Mouse (Mus musculus) regulatory T cell (primary cell): ENCODE results near the gene Chaf1a.

ENCODE experiments used
- in situ Hi-C: fragments of 300-600 bp; cut with MboI, MseI; formaldehyde crosslinking; loops from one replicate; pipeline ENCODE4 v1.15.1; 2025; ENCODE audit warnings: high pct_unique_total_duplicates

Gene Chaf1a

DNA sequence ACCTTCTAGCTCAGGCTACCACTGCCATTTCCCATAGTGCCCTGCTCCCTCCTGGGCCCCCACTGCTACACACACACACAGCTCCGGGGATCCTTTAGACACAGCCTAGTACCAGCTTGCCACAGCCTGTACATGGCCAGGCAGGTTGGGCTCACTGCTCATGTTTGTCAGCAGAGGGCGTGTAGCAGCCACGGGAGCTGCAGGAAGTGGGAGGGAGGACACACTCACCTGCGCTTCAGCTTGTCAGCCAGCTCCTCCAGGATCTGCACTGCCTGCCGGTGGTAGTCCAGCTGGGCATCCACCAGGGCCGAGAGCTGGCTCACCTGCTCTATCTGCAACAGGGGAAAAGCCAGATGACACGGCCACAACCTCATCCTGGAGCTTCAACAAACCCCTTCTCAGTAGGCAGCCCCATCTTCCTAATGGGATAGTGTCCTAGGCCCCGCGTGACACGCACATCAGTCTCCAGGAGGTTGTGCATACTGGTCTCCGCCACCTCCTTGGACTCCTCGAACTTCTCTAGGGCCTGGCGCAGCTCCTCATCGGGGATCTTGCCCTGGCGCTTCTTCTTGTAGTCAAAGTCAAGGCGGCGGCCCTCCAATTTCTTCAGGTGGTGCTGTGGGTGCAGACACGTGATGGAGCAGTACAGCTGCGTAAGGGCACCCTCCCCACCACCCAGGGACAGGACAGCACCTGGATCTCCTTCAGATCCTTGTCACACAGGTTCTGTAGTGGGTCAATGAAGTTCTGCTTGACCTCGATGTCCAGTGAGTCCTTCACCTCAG lies 21.7 kb upstream of the Chaf1a start:
- in situ Hi-C loops, result loop anchor here (5.0 kb wide), 1 partner anchor 51 kb away; no protein-coding TSS in a partner anchor

DNA sequence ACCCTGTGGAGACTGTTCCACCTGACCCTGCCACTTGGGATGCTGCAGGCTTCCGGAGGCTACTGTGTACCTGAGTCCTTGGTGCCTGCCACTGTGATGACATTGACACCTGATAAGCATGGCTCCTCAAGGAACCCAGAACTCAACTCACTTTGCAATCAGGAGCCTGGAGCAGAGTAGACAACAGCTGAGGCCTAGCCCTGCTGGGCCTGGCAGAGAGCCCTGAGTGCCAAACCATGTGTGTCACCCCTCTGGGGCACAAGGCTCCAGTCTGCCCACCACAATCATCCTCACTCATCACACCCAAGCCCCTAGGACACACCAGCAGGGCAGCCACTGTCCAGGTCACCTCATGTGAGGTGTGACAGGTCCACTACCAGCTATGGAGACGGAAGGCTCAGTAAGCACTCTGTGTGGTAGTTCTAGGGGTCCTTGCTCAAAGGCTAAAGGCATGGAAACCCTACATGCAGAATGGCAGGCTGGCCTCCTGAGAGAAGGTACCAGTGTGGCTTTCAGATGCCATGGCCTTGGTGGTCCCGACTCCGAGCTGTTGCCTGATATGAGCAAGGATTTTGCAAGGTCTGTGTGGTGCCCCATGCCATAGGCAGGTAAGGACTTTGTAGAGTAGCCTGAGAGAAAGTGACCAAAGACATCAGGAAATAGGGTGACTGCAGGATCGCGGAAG lies 19.7 kb upstream of the Chaf1a start:
- in situ Hi-C loops, result no loop called here

DNA sequence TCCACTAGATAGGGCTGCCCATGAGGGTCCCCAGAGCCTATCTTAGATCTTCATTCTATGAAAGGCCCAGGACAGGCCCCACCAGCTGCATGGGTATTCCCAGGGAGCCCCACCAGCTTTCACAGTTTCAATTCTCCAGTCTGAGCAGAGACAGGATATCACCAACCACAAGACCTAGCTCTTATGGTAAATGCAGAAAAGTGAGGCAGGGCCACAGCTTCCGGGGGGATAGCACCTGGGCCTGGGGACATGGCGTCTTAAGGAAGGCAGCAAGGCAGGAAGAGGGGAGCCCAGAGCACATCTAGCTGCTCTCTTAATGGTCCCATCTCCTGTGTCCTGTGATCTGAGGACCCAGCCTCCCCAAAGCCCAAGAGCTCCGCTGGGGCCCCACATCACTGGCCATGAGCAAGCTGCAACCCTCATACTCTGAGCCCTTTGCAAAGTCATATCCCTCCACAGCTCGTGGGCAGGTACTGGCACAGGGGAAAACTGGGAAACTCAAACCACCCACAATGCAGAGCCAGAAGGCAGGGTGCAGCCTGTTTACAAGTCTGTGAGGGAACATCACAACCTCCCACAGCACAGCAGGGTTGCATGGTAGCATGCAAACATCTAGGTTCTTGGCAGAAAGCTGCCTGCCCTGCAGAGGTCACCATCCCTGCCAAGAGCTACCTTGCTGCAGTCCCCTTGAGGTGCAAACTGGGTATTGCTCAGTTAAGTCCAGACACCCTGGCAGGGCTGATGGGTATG lies 18.9 kb upstream of the Chaf1a start:
- in situ Hi-C loops, result no loop called here

DNA sequence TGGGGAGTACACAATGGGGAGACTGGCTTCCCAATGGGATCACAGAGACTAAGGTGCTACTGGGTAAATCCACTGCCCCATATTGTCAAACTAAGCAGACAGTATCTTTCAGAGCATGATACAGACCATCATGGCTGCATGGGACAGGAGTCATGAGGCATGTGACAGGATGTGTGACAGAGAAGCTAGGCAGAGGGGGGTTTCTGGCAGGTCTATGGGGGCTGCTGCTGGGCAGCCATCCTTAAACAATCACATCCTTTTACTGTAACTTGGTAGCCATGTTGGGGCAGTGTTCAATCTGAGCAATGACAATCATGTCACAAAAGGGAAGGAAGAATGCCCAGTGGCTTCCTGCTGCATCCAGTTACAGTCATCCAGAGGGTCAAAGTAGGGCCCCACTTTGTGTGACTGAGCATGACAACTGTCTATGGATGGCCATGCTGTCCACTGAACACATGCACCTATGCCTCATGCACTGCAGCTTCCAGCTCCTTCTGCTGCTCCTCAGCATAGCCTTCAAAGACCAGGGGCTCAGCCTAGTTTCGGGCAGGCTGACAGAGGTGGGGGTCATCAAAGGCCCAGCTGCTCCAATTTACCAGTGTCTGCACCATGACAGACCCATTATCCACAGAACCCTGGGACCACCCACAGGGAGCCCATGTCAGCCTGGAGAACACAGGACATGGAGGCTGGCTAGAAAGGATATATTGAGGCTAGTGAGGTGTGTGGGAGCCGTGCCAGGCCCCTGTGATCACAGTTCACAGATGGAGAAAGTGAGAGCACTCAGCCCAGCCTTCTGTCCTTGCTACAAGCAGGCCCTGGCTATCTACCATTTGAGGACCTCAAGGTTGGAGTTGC lies 17.9 kb upstream of the Chaf1a start:
- in situ Hi-C loops, result no loop called here

DNA sequence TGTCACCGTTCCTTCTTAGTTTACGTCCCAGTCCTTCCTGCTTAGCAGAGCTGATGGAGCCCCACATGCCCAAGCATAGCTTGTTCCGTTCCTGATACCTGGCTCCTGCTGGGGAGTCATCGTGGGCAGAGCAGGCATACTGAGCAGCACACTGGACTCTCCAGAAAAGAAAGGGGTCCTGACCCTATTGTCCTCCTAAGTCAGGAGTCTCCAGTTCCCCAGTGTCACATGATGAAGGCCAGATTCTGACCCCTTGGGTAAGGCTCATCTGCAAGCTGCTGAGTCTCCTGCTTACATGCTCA lies 17.3 kb upstream of the Chaf1a start:
- in situ Hi-C loops, result no loop called here

DNA sequence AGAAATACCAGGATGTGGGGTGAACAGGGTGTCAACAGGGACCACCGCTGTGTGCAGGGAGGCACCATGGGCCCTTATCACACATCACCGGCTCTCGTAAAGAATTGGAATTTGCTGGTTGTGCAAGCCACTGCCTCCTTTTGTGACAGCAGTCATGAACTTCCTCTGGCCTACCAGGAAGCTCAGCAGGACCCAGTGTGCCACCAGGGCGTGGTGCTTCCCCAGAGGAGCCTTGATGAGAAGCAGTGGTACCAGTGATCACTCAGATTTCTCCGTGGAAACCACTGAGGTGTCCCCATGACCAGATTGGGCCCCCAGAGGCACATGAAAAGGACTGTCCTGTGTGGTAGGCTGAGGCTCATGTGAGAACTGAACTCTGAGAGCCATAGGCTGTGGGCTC lies 16.9 kb upstream of the Chaf1a start:
- in situ Hi-C loops, result no loop called here

DNA sequence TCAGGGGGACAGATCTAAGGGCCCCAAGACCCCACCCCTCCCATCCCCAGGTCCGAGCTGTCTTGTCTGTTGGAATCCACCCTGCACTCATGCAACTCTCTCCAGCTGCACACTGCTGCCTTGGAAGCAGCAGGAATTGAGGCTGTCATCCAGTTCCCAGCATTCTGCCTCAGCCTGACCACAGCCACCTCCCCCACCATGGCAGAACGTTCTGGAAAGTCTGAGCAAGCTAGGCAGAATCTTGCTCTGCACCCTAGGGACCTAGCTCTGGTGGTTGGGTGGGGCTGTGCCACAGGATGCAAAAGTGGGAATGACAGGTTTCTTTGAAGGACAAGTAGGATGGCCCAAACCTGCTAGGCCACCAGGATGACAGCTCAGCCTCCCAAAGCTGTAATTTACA lies 15.8 kb upstream of the Chaf1a start:
- in situ Hi-C loops, result no loop called here

DNA sequence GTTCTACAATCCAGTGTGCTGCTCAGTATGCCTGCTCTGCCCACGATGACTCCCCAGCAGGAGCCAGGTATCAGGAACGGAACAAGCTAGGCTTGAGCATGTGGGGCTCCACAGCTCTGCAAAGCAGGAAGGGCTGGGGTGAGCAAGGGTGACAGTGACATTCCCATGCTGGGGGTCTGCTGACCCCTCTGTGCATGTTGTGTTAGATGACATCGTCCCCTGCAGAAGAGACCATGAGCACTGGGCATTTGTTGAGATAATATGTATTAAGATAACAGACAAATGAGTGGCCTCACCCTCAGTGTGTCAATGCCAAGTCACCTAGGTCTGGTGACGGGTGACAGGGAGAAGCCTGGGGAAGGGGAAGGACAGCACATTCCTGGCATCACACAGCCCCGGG lies 15.3 kb upstream of the Chaf1a start:
- in situ Hi-C loops, result loop anchor here (25.0 kb wide), 1 partner anchor 1262 kb away; the partner anchor contains the start of gene Vav1

DNA sequence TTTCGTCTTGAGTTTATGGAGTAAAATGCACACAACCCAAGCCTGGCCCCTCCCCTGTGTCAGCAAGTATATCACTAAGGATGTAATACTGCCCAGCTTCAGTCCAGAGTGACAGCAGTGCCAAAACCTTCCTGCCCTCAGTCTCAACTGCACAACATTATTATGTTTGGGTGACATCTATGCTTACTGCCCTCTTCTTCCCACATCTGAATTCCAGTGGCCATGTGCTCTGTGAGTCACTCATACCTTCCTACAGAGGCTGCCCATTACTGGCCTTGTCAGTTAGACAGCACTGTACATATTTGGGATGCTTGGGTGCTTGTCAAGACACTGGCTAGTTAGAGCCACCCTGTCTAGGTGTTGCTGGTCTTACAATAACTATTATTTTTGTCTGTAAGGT lies 13.9 kb upstream of the Chaf1a start:
- in situ Hi-C loops, result loop anchor here (25.0 kb wide), 1 partner anchor 1261 kb away; the partner anchor contains the start of gene Vav1

DNA sequence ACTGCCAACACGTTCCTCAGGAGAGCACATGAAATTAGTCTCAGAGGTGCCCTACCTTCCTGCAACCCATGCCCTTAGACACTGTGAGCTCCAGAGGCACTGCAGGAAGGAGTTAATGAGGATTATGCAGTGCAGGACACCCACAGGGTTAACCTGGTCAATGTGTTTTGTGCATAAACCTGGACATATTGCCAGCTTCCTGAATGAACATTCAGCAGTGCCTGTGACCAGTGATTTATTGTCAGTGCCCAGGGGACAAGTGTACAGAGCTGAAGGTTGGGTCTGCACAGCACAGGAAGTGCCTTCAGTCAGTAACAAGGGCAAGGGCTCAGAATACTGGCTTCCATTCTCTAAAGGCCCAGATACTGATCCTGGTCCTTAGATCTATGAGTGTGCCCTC lies 13.4 kb upstream of the Chaf1a start:
- in situ Hi-C loops, result loop anchor here (25.0 kb wide), 1 partner anchor 1260 kb away; the partner anchor contains the start of gene Vav1

DNA sequence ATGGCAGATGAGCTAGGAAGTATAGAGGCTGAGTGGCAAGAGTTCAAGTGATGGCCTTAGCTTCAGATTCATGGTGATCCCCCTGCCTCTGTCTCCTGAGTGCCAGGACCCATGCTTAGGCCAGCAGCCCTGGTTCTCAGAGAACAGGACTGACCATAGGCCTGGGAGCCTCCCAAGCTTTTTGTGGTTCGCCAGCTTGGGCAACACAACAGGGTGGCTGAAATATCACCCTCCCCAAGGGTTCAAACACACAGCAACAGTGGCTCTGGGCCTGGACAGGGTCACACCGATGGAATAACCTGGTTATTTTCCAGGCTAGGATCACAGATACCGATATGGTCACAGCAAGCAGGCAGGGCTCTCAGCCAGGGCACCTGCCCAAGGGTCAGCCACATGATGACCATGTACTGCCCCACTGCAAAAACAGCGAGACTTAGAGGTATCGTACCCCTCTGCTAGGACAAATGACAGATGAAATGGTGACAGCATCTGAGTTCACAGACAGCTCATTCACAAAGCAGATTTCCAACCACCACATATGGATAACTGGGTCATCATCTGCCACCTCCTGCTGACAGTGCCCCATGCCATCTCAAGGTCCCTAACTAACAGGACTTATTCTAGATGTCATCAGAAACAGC lies 12.3 kb upstream of the Chaf1a start:
- in situ Hi-C loops, result loop anchor here (25.0 kb wide), 1 partner anchor 1259 kb away; the partner anchor contains the start of gene Vav1

DNA sequence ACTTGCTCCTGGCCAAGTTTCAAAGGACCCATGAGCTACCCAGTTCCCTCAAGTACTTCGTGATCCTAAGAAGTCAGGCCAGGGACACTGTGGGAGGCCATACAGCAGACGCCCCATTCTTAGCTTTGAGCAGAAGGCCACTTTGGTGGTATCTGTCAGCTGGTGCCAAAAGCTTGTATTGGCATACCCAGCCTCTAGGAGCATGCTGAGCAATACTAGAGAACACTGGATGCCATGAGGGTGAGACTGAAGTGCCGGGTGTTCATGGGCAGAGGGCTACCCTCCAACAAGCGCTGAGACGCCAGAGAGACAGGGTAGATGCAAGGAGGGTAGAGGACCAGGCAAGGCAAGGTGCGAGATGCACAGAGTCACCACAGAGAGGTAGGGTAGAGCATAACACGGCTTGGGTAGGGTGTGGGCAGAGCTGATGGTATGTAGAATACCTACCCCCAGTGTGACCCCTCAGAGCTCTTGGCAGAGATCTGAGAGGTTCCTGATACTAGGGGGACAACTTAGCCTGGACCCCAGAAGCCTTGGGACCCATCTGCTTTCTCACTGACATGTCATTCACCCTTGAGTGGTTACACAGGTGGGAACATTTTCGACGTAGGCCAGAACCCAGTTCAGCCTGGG lies 9.9 kb upstream of the Chaf1a start:
- in situ Hi-C loops, result loop anchor here (25.0 kb wide), 1 partner anchor 1257 kb away; the partner anchor contains the start of gene Vav1

DNA sequence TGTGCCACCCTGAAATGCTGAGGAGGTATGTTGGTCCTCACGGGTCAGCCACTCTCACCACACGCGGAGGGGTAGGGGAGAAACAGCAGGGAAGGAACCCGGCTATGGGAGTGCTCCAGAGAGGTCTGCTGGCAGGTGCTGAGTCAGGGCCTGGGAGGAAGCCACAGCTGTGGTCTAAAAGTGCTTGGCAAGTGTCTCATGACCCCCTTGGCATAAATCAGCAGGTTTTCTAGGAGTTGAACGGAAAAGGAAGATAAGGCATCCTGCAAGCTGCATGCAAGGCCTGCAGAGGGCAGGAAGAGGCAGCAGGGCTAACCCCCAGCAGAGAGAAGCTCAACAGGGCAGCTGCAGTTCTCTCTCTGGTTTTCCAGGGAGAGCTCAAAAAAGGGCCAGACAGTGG lies 9.3 kb upstream of the Chaf1a start:
- in situ Hi-C loops, result loop anchor here (25.0 kb wide), 1 partner anchor 1256 kb away; the partner anchor contains the start of gene Vav1

DNA sequence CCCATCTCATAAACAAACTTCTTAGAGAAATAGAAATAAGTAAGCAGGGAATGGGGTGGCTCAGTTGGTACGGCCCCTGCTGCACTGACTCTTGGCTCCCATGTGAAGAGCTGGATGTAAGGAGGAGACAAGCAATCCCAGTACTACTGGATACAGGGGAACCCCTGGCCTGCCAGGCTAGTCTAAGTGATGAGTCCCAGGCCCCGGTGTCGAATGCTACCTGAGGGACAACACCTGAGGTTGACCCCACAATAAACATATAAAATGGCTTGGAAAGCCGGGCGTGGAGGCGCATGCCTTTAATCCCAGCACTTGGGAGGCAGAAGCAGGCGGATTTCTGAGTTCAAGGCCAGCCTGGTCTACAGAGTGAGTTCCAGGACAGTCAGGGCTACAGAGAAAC lies 8.8 kb upstream of the Chaf1a start:
- in situ Hi-C loops, result loop anchor here (25.0 kb wide), 1 partner anchor 1256 kb away; the partner anchor contains the start of gene Vav1

DNA sequence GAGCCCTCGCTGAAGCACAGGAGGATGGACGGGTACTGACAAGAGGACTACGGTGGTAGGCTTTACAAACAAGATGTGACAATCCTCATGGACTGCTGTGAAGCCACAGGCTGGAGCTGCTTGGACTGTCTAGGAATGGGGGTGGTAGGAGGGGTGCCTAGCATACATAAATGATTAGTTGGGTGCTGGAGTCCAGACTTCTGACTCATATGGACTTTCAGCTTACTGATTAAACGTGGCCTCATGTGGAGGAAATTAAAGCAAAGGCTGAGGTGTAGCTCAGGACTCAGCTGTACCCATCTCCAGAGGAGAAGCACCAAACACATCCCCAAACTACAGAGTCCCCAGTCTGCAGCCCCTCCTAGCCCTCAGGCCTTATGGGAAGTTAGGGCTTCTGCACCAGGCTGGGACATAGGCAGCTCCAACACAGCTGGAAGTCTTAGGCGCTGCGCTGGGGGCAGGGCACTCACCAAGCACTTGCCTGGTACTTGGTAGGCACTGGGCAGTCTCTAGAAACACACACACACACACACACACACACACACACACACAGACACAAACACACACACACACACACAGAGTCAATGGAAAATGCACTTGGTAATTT lies 8.0 kb upstream of the Chaf1a start:
- in situ Hi-C loops, result loop anchor here (25.0 kb wide), 1 partner anchor 1255 kb away; the partner anchor contains the start of gene Vav1

DNA sequence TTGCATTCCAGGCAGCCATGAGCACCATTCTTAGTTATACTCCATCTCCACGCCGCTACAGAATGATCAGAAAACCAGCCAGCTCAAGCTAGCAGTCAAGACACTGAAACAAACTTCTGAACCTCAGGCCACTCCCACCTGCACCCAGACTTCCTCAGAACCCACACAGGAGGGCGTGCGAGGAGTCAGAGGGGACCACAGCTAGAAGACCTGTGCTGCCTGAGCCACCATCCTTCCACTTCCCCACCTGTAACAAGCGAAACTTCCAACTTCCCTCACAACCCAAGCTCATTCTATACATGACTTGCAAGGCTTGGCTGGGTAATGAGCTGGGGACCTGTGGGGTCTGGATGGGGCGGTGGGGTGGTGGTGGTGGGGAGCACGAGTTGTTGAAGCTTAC lies 7.4 kb upstream of the Chaf1a start:
- in situ Hi-C loops, result loop anchor here (25.0 kb wide), 1 partner anchor 1254 kb away; the partner anchor contains the start of gene Vav1

DNA sequence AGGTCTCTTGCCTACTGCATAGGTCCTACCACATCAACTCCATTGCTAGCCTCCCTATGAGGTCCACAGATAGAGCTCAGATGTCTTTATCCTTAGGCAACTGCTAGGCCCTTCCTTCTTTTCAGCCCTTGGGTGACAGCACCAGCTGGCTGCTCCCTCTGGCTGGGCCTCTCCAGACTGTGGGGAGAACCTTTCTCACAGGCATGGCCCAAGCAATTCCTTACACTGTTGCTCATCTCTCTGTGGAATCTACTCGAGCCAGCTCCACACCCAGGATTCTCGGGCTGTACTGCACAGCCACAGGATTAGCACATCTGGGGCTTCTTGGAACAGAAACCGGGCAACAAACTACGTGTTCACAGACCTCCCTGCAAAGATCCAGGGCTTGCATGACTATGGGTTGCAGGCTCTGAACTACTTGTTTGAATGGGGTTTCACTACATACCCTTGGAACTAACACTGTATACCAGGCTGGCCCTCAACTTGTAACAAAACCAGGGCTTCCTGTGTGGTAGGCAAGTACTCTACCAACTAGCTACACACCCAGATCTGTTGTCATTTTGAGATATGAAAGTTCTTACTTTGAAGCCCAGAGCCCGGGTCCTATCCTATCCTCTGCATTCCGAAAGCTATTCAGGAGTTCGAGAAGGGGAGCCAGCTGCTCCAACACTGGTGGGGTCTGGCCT lies 6.1 kb upstream of the Chaf1a start:
- in situ Hi-C loops, result loop anchor here (25.0 kb wide), 1 partner anchor 1253 kb away; the partner anchor contains the start of gene Vav1

DNA sequence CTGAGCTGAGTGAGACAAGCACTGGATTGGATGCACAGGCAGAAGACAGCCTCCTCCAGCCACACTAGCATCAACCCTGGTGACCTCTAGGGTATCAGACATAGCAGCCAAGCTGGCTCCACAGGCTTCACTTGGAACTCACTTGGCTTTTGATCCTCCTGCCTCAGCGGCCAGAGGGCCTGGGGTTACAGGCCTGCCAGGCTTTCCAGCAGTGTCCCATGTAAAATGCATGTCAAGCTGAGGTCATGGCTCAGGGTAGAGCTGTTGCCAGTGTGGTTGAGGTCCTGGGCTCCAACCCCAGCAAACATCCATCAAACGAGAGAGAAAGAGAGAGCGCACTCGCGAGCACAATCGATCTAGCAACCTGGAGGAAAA lies 5.5 kb upstream of the Chaf1a start:
- in situ Hi-C loops, result loop anchor here (25.0 kb wide), 1 partner anchor 1253 kb away; the partner anchor contains the start of gene Vav1

DNA sequence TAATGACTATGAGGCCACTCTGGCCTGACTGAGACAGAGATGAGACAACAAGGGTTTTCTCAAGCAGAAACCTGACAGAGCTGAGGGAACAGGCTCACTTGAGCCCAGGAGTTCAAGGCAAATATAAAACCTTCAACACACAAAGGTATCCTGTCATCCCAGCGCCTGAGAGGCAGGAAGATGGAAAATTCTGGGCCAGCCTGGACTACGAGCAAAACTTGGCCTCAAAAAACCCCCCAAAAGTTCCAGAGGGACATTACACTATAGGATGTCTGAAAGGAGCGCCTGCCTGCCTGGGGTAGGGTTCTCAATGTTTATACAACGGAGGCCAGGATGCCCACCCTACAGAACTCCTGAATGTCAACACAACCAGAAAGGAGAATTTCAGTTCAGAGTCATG lies 5.0 kb upstream of the Chaf1a start:
- in situ Hi-C loops, result loop anchor here (25.0 kb wide), 1 partner anchor 1252 kb away; the partner anchor contains the start of gene Vav1
